Mouse (Mus musculus): Measurements from ENCODE around the gene Tnr.

- TF ChIP-seq JUND (conservative IDR thresholded peaks at IDR 0.05; ENCODE audit: low read depth, low read length), result no peak
- TF ChIP-seq ETS1 (conservative IDR thresholded peaks at IDR 0.05; ENCODE audit: low read depth, low read length), result no peak
- no peak for TF ChIP-seq EP300 (IDR thresholded peaks at IDR 0.05; ENCODE audit: low read length)
- no peak for TF ChIP-seq MAX (IDR thresholded peaks at IDR 0.05; ENCODE audit: low read length)
- no peak for TF ChIP-seq TBP (conservative IDR thresholded peaks at IDR 0.05; ENCODE audit: low read depth, low read length)
- TF ChIP-seq TCF12 (IDR thresholded peaks at IDR 0.05; ENCODE audit: low read depth, low read length), result no peak
- TF ChIP-seq POLR2AphosphoS2 (IDR thresholded peaks at IDR 0.05; ENCODE audit: low read depth, low read length), result no peak
- no peak for TF ChIP-seq ELF1 (IDR thresholded peaks at IDR 0.05; ENCODE audit: low read depth, low read length)
- no peak for TF ChIP-seq CTCF (conservative IDR thresholded peaks at IDR 0.05 in 1 of 2, IDR thresholded peaks at IDR 0.05 in 1 of 2; ENCODE audit: low read depth in 2 of 2, low read length in 2 of 2)
- no peak for TF ChIP-seq RAD21 (IDR thresholded peaks at IDR 0.05; ENCODE audit: low read depth, low read length)
- no peak for TF ChIP-seq E2F4 (IDR thresholded peaks at IDR 0.05; ENCODE audit: insufficient replicate concordance, low read depth, low read length)
- no peak for TF ChIP-seq NRF1 (IDR thresholded peaks at IDR 0.05; ENCODE audit: low read depth, low read length)
- no peak for TF ChIP-seq KAT2A (IDR thresholded peaks at IDR 0.05; ENCODE audit: insufficient replicate concordance, low read length)
Observed at GRCm38 (mm10) chr1:159621321-159621720, 97.8 kb downstream of the Tnr start.

Data from CH12.LX (cell line).